Mouse (Mus musculus): ENCODE data around the gene Atxn1.

GRCm38 (mm10) chr13:45599831-45600230 is 365.0 kb downstream of the Atxn1 start:
- TF ChIP-seq CTCF (conservative IDR thresholded peaks at IDR 0.05 in 1 of 2, IDR thresholded peaks at IDR 0.05 in 1 of 2; ENCODE audit: low read depth in 2 of 2, low read length in 2 of 2) (no peak), RAD21 (IDR thresholded peaks at IDR 0.05; ENCODE audit: low read depth, low read length) (no peak), POLR2A (IDR thresholded peaks at IDR 0.05; ENCODE audit: low read depth, low read length) (no peak), ZNF384 (IDR thresholded peaks at IDR 0.05; ENCODE audit: low read depth, low read length) (no peak), EP300 (IDR thresholded peaks at IDR 0.05; ENCODE audit: low read length) (no peak), TBP (conservative IDR thresholded peaks at IDR 0.05; ENCODE audit: low read depth, low read length) (no peak), ZMIZ1 (IDR thresholded peaks at IDR 0.05; ENCODE audit: low read depth, low read length) (no peak), CHD1 (IDR thresholded peaks at IDR 0.05; ENCODE audit: low read depth, low read length) (no peak), MYC (IDR thresholded peaks at IDR 0.05; ENCODE audit: low read depth, low read length) (no peak), SIN3A (IDR thresholded peaks at IDR 0.05; ENCODE audit: low read length) (no peak), USF1 (IDR thresholded peaks at IDR 0.05; ENCODE audit: low read depth, low read length) (no peak), ZC3H11A (IDR thresholded peaks at IDR 0.05; ENCODE audit: low read depth, low read length) (no peak), MXI1 (IDR thresholded peaks at IDR 0.05; ENCODE audit: low read depth, low read length) (no peak)
